Mouse (Mus musculus): ENCODE data around the gene Kcnip1. TPM values are rescaled to one million over a fixed set of nuclear protein-coding genes. Genes with fewer than 3 reads are reported as not detected.

Kcnip1 gene
- polyA plus RNA-seq, 1 experiment from 2014 or later = 0.74 TPM

- DNase-seq (ENCODE audit: low spot score) = no peak
- 82% methylated on average over 14 of the region's 14 CpGs for WGBS
- no peak overlapping the region for H3K27ac ChIP-seq
- no peaks in the 10 kb centered on the region for H3K9me3 ChIP-seq (replicated peaks)
- H3K36me3 ChIP-seq = no peaks in the 10 kb centered on the region
- H3K4me3 ChIP-seq = no peak overlapping the region
- no peaks in the 10 kb centered on the region for H3K4me1 ChIP-seq
- no peaks in the 10 kb centered on the region for H3K27me3 ChIP-seq (ENCODE audit: low read depth, poor library complexity, severe bottlenecking)
These were observed 18.5 kb downstream of the Kcnip1 start for GRCm38 (mm10) chr11:33974341-33975040.

GRCm38 (mm10) chr11:33972114-33972513 is 20.8 kb downstream of the Kcnip1 start:
- 89% methylated on average over 7 of the region's 7 CpGs for WGBS
- no peaks in the 10 kb centered on the region for H3K27me3 ChIP-seq (ENCODE audit: low read depth, poor library complexity, severe bottlenecking)
- H3K27ac ChIP-seq = no peak overlapping the region
- H3K9me3 ChIP-seq (replicated peaks) = no peaks in the 10 kb centered on the region
- no peak overlapping the region for H3K4me3 ChIP-seq
- H3K4me1 ChIP-seq = no peaks in the 10 kb centered on the region
- H3K36me3 ChIP-seq = no peaks in the 10 kb centered on the region
- no peak for DNase-seq (ENCODE audit: low spot score)

- Histone ChIP-seq H3K4me3 (no peak overlapping the region), H3K36me3 (no peaks in the 10 kb centered on the region), H3K9me3 (replicated peaks) (no peaks in the 10 kb centered on the region), H3K4me1 (no peaks in the 10 kb centered on the region), H3K27me3 (ENCODE audit: low read depth, poor library complexity, severe bottlenecking) (no peaks in the 10 kb centered on the region), H3K27ac (no peak overlapping the region)
- no peak for DNase-seq (ENCODE audit: low spot score)
- WGBS = 81% methylated on average over 3 of the region's 3 CpGs
These were observed 23.8 kb downstream of the Kcnip1 start for GRCm38 (mm10) chr11:33969199-33969598.

GRCm38 (mm10) chr11:33967708-33968107 is 25.2 kb downstream of the Kcnip1 start:
- no peaks in the 10 kb centered on the region for H3K27me3 ChIP-seq (ENCODE audit: low read depth, poor library complexity, severe bottlenecking)
- no peak for DNase-seq (ENCODE audit: low spot score)
- H3K27ac ChIP-seq = no peak overlapping the region
- H3K36me3 ChIP-seq = no peaks in the 10 kb centered on the region
- H3K4me3 ChIP-seq = no peak overlapping the region
- peaks cover 10% of the 10 kb centered on the region for H3K4me1 ChIP-seq
- 89% methylated on average over 4 of the region's 4 CpGs for WGBS
- no peaks in the 10 kb centered on the region for H3K9me3 ChIP-seq (replicated peaks)

GRCm38 (mm10) chr11:33965380-33965779 is 27.6 kb downstream of the Kcnip1 start:
- H3K4me1 ChIP-seq = peaks cover 19% of the 10 kb centered on the region
- 64% methylated on average over 2 of the region's 2 CpGs for WGBS
- DNase-seq (ENCODE audit: low spot score) = no peak
- no peaks in the 10 kb centered on the region for H3K27me3 ChIP-seq (ENCODE audit: low read depth, poor library complexity, severe bottlenecking)
- no peak overlapping the region for H3K27ac ChIP-seq
- no peaks in the 10 kb centered on the region for H3K36me3 ChIP-seq
- H3K9me3 ChIP-seq (replicated peaks) = no peaks in the 10 kb centered on the region
- no peak overlapping the region for H3K4me3 ChIP-seq

GRCm38 (mm10) chr11:33962688-33963407 is 30.1 kb downstream of the Kcnip1 start, which contains the start of gene Kcnmb1:
Gene Kcnmb1 (plus strand): TSS chr11:33963013.
- Histone ChIP-seq H3K4me1 (peaks cover 19% of the 10 kb centered on the region), H3K27me3 (ENCODE audit: low read depth, poor library complexity, severe bottlenecking) (no peaks in the 10 kb centered on the region), H3K9me3 (replicated peaks) (no peaks in the 10 kb centered on the region), H3K36me3 (no peaks in the 10 kb centered on the region), H3K27ac (peak within 1 kb of the TSS; percentile 54), H3K4me3 (no peak within 1 kb of the TSS)
- 30% methylated on average over 6 of the region's 6 CpGs for WGBS
- peak; percentile 38 for DNase-seq (ENCODE audit: low spot score)

GRCm38 (mm10) chr11:33962178-33962577 is 30.8 kb downstream of the Kcnip1 start:
- peak overlapping the region; percentile 54; the same call in 1 of the 2 replicates for H3K27ac ChIP-seq
- no peaks in the 10 kb centered on the region for H3K36me3 ChIP-seq
- no peaks in the 10 kb centered on the region for H3K9me3 ChIP-seq (replicated peaks)
- 29% methylated on average over 7 of the region's 7 CpGs for WGBS
- peaks cover 19% of the 10 kb centered on the region for H3K4me1 ChIP-seq
- no peak overlapping the region for H3K4me3 ChIP-seq
- no peak for DNase-seq (ENCODE audit: low spot score)
- H3K27me3 ChIP-seq (ENCODE audit: low read depth, poor library complexity, severe bottlenecking) = no peaks in the 10 kb centered on the region

- Histone ChIP-seq H3K4me1 (peaks cover 19% of the 10 kb centered on the region), H3K27me3 (ENCODE audit: low read depth, poor library complexity, severe bottlenecking) (no peaks in the 10 kb centered on the region), H3K4me3 (no peak overlapping the region), H3K36me3 (no peaks in the 10 kb centered on the region), H3K27ac (no peak overlapping the region), H3K9me3 (replicated peaks) (no peaks in the 10 kb centered on the region)
- peak; percentile 52 for DNase-seq (ENCODE audit: low spot score)
- 80% methylated on average over 8 of the region's 8 CpGs for WGBS
These were observed 34.2 kb downstream of the Kcnip1 start for GRCm38 (mm10) chr11:33958713-33959112.

GRCm38 (mm10) chr11:33957595-33957994 is 35.4 kb downstream of the Kcnip1 start:
- 87% methylated on average over 6 of the region's 6 CpGs for WGBS
- H3K4me3 ChIP-seq = no peak overlapping the region

GRCm38 (mm10) chr11:33956623-33957022 is 36.3 kb downstream of the Kcnip1 start:
- WGBS = 86% methylated on average over 5 of the region's 5 CpGs
- Histone ChIP-seq H3K9me3 (replicated peaks) (no peaks in the 10 kb centered on the region), H3K27me3 (ENCODE audit: low read depth, poor library complexity, severe bottlenecking) (no peaks in the 10 kb centered on the region), H3K4me3 (no peak overlapping the region), H3K36me3 (no peaks in the 10 kb centered on the region), H3K4me1 (peaks cover 9% of the 10 kb centered on the region; the same call in 1 of the 2 replicates), H3K27ac (no peak overlapping the region)
- no peak for DNase-seq (ENCODE audit: low spot score)

More at GRCm38 (mm10) chr11:33957595-33957994, 35.4 kb downstream of the Kcnip1 start:
- H3K4me1 ChIP-seq = peaks cover 8% of the 10 kb centered on the region
- H3K36me3 ChIP-seq = no peaks in the 10 kb centered on the region
- H3K9me3 ChIP-seq (replicated peaks) = no peaks in the 10 kb centered on the region
- no peaks in the 10 kb centered on the region for H3K27me3 ChIP-seq (ENCODE audit: low read depth, poor library complexity, severe bottlenecking)
- no peak overlapping the region for H3K27ac ChIP-seq
- no peak for DNase-seq (ENCODE audit: low spot score)

GRCm38 (mm10) chr11:33955982-33956381 is 37.0 kb downstream of the Kcnip1 start:
- no peak overlapping the region for H3K27ac ChIP-seq
- no peaks in the 10 kb centered on the region for H3K36me3 ChIP-seq
- WGBS = 78% methylated on average over 4 of the region's 4 CpGs
- peaks cover 12% of the 10 kb centered on the region; the same call in 1 of the 2 replicates for H3K4me1 ChIP-seq
- no peaks in the 10 kb centered on the region for H3K27me3 ChIP-seq (ENCODE audit: low read depth, poor library complexity, severe bottlenecking)
- no peaks in the 10 kb centered on the region for H3K9me3 ChIP-seq (replicated peaks)
- DNase-seq (ENCODE audit: low spot score) = no peak
- H3K4me3 ChIP-seq = no peak overlapping the region

GRCm38 (mm10) chr11:33951684-33952625 is 41.0 kb downstream of the Kcnip1 start:
- DNase-seq (ENCODE audit: low spot score) = no peak
- Histone ChIP-seq H3K4me1 (peaks cover 12% of the 10 kb centered on the region; the same call in 1 of the 2 replicates), H3K36me3 (no peaks in the 10 kb centered on the region), H3K27me3 (ENCODE audit: low read depth, poor library complexity, severe bottlenecking) (no peaks in the 10 kb centered on the region), H3K27ac (peak overlapping the region; percentile 36; the same call in 1 of the 2 replicates), H3K4me3 (no peak overlapping the region), H3K9me3 (replicated peaks) (no peaks in the 10 kb centered on the region)
- 89% methylated on average over 8 of the region's 8 CpGs for WGBS
